Mouse (Mus musculus) thymus, postnatal 10 days (tissue): ENCODE measurements at regions not wholly inside any gene's neighbourhood (a gene's known extent, or its start where the extent isn't known, plus 50 kb on each side); places are given as distances from the start of the nearest gene placed in this dataset.

Experiments
- DNase-seq, 2 experiments: peaks; one replicate each; pipeline ENCODE4 v3.0.0; 2021; ENCODE audit warnings: low spot score in 2 of 2

- DNase-seq: no peak
These were observed 72.0 kb upstream of the Arglu1 start for GRCm38 (mm10) chr8:8762354-8762753.

- DNase-seq: no peak
These were observed 68.0 kb upstream of the Arglu1 start for GRCm38 (mm10) chr8:8758283-8758682.

- no peak for DNase-seq
These were observed 60.9 kb upstream of the Arglu1 start for GRCm38 (mm10) chr8:8751208-8751607.

- no peak for DNase-seq
These were observed 56.4 kb upstream of the Arglu1 start for GRCm38 (mm10) chr8:8746691-8747090.

- no peak for DNase-seq
These were observed 55.4 kb upstream of the Arglu1 start for GRCm38 (mm10) chr8:8745615-8746285.
